Mouse (Mus musculus) heart, postnatal 0 days (tissue): ENCODE data around the gene Ninl.

Experiments used
- CTCF ChIP-seq: IDR thresholded peaks from 2 replicates; pipeline ENCODE4 v1.5.1; 2016; ENCODE audit warnings: antibody characterized with exemption, control low read depth, low read depth
- EP300 ChIP-seq: IDR thresholded peaks from 2 replicates; pipeline ENCODE4 v1.6.1; 2016; ENCODE audit warnings: antibody characterized with exemption, low read depth

- TF ChIP-seq EP300 (no peak), CTCF (no peak)
Measured at GRCm38 (mm10) chr2:150922165-150922564, 117.0 kb downstream of the Ninl start.
